Mouse (Mus musculus) neutrophil, adult 59 days (primary cell): ENCODE results near the gene Hist1h4h. TPM values are rescaled to one million over a fixed set of nuclear protein-coding genes. Genes with fewer than 3 reads are reported as not detected.

ENCODE experiments used
- total RNA-seq, 2 experiments: library from RNA; stranded (reverse); gene quantifications; 1 replicate in 1 of 2; 2 replicates in 1 of 2; pipeline ENCODE4 v1.2.4; 2023

Gene Hist1h4h
- total RNA-seq: 1,000 to 10,000 TPM; 1,672 to 1,684 TPM

GRCm38 (mm10) chr13:23530901-23531875, at the start of gene Hist1h4h:
Hist1h4h (plus strand) TSS chr13:23531050.

DNA sequence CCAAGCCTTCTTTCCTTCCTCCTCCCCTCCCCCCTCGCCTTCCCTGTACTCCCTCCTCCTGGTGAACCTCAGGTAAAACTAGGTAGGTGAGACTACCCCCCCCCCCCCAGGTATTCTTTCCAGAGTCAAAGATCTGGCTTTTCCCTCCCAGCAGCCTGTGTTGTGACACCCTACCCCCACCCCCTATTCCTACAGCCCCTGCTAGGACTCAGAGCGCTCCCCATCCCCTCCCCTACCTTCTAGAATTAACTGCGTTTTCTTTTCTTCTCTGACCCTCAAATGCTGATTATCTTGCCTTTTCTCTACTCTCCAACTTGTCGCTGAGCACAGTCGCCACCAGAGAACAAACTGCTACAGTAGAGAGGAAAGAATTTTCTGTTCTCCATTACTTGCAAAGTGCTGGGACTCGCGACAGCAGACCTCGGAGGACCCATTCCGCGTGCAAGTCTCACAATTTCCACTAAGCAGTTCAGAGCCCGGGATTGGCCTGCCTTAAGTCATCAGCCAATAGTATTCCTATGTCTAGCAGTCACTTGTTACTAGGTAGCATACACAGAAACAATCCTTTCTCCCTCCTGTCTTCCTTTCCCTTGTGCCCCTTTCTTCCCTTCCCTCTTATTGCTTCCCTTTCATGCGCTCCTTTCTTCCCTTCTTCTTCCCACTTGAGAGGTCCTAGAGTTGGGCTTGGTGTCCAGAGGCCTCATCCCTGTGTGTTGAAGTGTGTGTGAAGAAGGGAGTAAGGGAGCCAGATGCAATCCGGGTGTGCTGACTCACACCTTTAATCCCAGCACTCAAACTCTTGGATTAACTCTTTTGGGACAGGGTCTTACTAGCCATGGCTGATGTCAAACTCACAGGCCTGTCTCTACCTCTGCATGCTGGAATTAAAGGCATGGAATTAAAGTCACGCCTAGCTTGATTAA, 42.2 kb upstream of the Hist1h4h start, which contains the start of gene Btn2a2:
Gene Btn2a2, minus strand, starts transcription at position 458 of the 923 bp plus-strand sequence.

GRCm38 (mm10) chr13:23533560-23534367, 2.9 kb downstream of the Hist1h4h start, which contains the start of gene Hist1h2af:
Hist1h2af (plus strand) TSS chr13:23533906.

DNA sequence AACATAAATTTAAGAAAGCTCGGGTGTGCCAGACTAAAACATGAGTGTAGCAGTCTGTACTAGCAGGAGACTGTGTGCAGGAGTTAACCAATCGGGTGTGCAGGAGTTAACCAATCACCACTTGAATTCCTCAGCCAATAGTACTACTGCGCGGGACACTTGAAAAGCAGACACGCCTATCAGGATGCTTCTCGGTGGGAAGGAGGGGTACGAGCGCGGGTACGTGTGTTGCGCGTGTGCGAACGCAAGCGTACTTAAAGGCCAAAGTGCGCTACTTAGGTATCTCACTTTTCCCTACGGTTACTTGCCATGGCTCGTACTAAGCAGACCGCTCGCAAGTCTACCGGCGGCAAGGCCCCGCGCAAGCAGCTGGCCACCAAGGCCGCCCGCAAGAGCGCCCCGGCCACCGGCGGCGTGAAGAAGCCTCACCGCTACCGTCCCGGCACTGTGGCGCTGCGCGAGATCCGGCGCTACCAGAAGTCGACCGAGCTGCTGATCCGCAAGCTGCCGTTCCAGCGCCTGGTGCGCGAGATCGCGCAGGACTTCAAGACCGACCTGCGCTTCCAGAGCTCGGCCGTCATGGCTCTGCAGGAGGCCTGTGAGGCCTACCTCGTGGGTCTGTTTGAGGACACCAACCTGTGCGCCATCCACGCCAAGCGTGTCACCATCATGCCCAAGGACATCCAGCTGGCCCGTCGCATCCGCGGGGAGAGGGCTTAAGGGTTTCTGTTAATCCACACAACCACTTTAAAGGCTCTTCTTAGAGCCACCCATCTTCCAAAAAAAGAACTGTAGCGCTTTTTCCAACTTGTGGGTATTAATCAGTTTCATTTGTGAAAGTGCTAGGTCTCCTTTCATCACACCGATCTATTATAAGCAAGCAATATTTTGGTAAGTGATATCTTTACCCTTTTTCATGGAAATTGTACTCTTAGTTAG, 4.6 kb downstream of the Hist1h4h start, which contains the start of gene Hist1h3g:
Gene Hist1h3g, plus strand, starts transcription at position 286 of the 939 bp plus-strand sequence.

DNA sequence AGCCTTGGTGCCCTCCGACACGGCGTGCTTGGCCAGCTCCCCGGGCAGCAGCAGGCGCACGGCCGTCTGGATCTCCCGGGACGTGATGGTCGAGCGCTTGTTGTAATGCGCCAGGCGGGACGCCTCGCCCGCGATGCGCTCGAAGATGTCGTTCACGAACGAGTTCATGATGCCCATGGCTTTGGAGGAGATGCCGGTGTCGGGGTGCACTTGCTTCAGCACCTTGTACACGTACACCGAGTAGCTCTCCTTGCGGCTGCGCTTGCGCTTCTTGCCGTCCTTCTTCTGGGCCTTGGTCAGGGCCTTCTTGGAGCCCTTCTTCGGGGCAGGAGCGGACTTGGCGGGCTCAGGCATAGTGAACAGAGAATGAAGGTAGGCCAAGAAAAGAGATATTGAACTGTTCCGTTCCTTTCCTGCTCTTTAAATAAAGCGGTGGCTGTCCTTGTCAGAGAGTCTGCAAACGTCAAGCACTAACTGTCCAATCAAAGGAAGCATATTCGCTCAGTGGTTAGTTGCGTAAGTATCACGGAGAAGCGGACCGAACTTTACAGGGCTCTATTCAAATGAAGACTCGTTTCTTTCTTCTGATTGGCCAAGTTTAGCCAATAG, 12.3 kb downstream of the Hist1h4h start, which contains the start of gene Hist1h2bh:
Gene Hist1h2bh, minus strand, starts transcription at position 394 of the 609 bp plus-strand sequence.

GRCm38 (mm10) chr13:23543965-23544786, 13.3 kb downstream of the Hist1h4h start, which contains the start of gene Hist1h3f:
Hist1h3f (plus strand) TSS chr13:23544052.

DNA sequence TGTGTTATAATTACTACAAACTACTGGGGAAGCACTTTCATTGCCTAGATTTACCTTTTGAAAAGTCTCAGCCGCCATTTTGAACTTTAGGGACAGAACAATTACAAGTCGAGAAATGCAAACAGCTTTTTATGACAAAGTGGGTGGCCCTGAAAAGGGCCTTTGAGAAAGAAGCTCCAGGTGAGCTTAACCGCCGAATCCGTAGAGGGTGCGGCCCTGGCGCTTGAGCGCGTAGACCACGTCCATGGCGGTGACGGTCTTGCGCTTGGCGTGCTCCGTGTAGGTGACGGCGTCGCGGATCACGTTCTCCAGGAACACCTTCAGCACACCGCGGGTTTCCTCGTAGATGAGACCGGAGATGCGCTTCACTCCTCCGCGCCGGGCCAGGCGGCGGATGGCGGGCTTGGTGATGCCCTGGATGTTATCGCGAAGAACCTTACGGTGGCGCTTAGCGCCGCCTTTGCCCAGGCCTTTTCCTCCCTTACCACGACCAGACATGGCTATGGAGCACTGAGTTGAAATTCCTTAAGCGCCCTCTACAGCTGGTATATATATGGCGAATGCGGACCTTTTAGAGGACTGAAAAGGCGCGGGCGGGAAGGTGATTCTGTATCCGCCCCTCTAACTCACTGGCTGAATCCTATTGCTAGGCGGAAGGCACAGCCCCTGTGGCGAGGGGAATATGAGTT, 20.4 kb downstream of the Hist1h4h start, which contains the start of gene Hist1h4f:
Gene Hist1h4f, minus strand, starts transcription at position 503 of the 689 bp plus-strand sequence.

DNA sequence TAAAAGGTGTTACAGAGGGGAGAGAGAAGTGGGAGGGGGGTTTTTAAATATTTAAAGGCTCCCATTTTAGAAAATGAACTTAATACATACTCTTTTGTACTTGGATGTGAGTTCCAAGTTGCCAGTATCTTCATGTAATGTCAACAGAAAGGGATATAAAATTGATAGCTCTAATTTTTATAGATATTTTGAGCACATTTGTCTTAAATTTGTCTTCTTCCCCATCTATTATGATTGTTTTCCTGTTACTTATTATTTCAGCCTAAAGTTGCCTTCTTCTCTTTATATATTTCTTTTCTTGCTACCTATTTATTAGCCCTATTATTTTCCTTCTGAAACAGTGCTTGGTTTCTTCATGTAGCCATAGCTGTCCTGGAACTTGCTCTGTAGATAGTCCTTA, 22.1 kb downstream of the Hist1h4h start, which contains the start of gene Hist1h1d:
Gene Hist1h1d, plus strand, starts transcription at position 301 of the 400 bp plus-strand sequence.

DNA sequence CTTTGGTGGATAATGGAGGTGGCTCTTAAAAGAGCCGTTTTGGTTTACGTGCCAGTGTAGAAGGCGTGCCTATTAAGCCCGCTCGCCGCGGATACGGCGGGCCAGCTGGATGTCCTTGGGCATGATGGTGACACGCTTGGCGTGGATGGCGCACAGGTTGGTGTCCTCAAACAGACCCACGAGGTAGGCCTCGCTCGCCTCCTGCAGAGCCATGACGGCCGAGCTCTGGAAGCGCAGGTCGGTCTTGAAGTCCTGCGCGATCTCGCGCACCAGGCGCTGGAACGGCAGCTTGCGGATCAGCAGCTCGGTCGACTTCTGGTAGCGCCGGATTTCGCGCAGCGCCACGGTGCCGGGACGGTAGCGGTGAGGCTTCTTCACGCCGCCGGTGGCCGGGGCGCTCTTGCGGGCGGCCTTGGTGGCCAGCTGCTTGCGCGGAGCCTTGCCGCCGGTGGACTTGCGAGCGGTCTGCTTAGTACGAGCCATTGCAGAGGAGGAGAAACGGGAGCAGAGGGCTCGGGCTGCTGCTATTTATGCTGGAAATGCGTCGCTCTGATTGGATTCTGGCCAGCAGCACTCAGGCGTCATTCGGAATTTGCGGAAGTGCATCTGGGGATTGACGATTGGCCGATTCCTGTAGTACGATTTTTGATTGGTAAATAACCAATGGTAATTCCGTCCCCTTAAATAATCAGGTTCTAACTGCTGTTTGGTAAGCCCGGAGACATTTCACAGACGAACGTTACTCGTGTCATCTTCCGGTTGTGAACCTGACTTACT, 31.2 kb downstream of the Hist1h4h start, which contains the start of gene Hist1h3e:
Gene Hist1h3e, minus strand, starts transcription at position 487 of the 777 bp plus-strand sequence.

DNA sequence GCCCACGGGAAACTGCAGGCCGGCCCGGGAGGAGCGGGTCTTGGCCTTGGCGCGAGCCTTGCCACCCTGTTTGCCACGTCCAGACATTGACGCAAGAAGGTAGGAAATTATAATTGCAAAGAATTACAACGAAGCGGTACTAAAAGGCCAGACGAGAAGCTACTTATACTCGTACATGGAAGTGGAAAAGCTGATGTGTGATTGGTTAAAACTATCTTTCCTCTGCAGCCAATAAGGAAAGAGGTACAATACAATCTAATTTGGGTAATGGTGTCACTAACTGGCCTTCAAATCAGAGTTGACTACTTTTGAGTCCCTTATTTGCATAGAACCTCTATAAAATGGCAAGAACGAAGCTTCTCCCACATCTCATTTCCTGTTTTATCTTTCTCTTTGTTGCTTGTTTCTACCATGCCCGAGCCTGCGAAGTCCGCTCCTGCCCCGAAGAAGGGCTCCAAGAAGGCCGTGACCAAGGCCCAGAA, 40.2 kb downstream of the Hist1h4h start, which contains the start of the genes Hist1h2ae and Hist1h2bg:
Gene Hist1h2ae, minus strand, starts transcription at position 199 of the 482 bp plus-strand sequence.
Gene Hist1h2bg, plus strand, starts transcription at position 375 of the 482 bp plus-strand sequence.

GRCm38 (mm10) chr13:23573898-23574524, 43.2 kb downstream of the Hist1h4h start, which contains the start of the genes Hist1h2bf and Hist1h2ad:
Hist1h2bf (minus strand) TSS chr13:23574196.
Hist1h2ad (plus strand) TSS chr13:23574381.

DNA sequence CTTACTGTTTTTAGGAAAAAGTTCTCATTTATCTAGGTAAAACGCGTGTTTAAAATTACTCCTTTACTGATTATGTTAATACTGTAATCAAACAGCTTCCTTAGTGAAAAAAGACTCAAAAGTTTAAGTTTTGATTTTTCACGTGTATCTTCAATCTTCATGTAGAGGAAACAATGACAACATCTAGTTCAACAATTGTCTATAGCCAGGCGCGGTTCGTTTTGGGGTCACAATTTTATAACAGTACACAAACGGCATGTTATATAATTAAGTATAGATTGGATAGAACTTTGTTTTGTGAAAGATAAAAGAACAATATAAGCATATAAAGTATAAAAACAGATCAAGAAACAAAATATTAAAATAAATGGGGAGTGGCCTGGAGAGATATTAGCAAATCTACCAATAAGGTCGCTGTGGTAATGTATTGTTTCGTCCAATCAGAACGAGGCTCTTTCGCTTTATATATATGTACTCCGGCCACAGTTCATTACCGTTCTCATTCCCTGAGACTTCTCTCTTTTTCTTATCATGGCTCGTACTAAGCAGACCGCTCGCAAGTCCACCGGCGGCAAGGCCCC, 44.5 kb downstream of the Hist1h4h start, which contains the start of gene Hist1h3d:
Gene Hist1h3d, plus strand, starts transcription at position 493 of the 581 bp plus-strand sequence.

